ENCODE assay signal across 9 mouse cellular contexts in genomic region chr5:24611366-24612301, GRCm38 (mm10). TPM values are rescaled to one million over a fixed set of nuclear protein-coding genes. Genes with fewer than 3 reads are reported as not detected.
DNase-seq lines count a peak whose midpoint lies in the region; ATAC-seq lines count a peak whose summit lies in the region.
"Had no signal": no experiment of that assay in that cellular context is flagged by ENCODE, and none has a peak within 500 bp of the region (broad histone marks: within the 10 kb centered on the region; RNA-seq: fewer than 3 reads in every experiment).

No protein-coding gene starts in this region.

- peaks cover 30% of the 10 kb centered on the region for H3K4me1 ChIP-seq in heart, embryonic 15.5 days (replicated peaks)
- peaks cover 17% of the 10 kb centered on the region for H3K4me1 ChIP-seq in limb, embryonic 15.5 days
- H3K4me1 ChIP-seq: liver, embryonic 15.5 days had no signal

- H3K27me3 ChIP-seq in heart, embryonic 15.5 days: no peaks in the 10 kb centered on the region
- no peaks in the 10 kb centered on the region for H3K27me3 ChIP-seq in limb, embryonic 15.5 days

- no peaks in the 10 kb centered on the region for H3K9me3 ChIP-seq in heart, embryonic 15.5 days (replicated peaks)
- H3K9me3 ChIP-seq in limb, embryonic 15.5 days: no peaks in the 10 kb centered on the region
- H3K9me3 ChIP-seq: liver, embryonic 15.5 days had no signal

- H3K4me2 ChIP-seq in heart, embryonic 15.5 days: no peak overlapping the region
- H3K4me2 ChIP-seq in limb, embryonic 15.5 days: no peak overlapping the region
- H3K4me2 ChIP-seq: liver, embryonic 15.5 days had no signal

- no peak overlapping the region for H3K4me3 ChIP-seq in heart, embryonic 15.5 days
- H3K4me3 ChIP-seq in limb, embryonic 15.5 days: no peak overlapping the region
- H3K4me3 ChIP-seq: liver, embryonic 15.5 days had no signal

- WGBS in heart, embryonic 15.5 days: 41% methylated on average over 7 of the region's 7 CpGs
- 41% methylated on average over 7 of the region's 7 CpGs for WGBS in limb, embryonic 15.5 days

- 0 out of 2 replicates have a peak overlapping the region, but pooled peaks have one; percentile 5 for H3K27ac ChIP-seq in heart, embryonic 15.5 days
- H3K27ac ChIP-seq in limb, embryonic 15.5 days: no peak overlapping the region
- H3K27ac ChIP-seq: liver, embryonic 15.5 days had no signal

- H3K9ac ChIP-seq in heart, embryonic 15.5 days: no peak overlapping the region
- no peak overlapping the region for H3K9ac ChIP-seq in limb, embryonic 15.5 days
- H3K9ac ChIP-seq: liver, embryonic 15.5 days had no signal

- no peaks in the 10 kb centered on the region for H3K36me3 ChIP-seq in heart, embryonic 15.5 days
- no peaks in the 10 kb centered on the region for H3K36me3 ChIP-seq in limb, embryonic 15.5 days
- H3K36me3 ChIP-seq: liver, embryonic 15.5 days had no signal

- intact Hi-C loops in gastrocnemius, postnatal 36 days (cut with DNase I): no loop called here

- peak; percentile 83 to 84 for DNase-seq in right cerebral cortex, postnatal 10 days (ENCODE audit: low spot score in 2 of 2)
- no peak for DNase-seq in right cerebral cortex, adult 18-20 months
- peak; percentile 74 for DNase-seq in cerebellum, adult 8-10 months
- no peak for DNase-seq in thymus, postnatal 10 days (ENCODE audit: low spot score in 2 of 2)
- DNase-seq in testis, postnatal 14 days (ENCODE audit: low spot score): no peak
- no peak for DNase-seq in gastrocnemius, postnatal 36 days

- peak; percentile 32; the same call in 1 of the 2 replicates for ATAC-seq in heart, embryonic 15.5 days (replicated peaks; ENCODE audit: insufficient number of reproducible peaks, insufficient read depth, low FRiP score, low read depth)
- ATAC-seq in limb, embryonic 15.5 days (ENCODE audit: insufficient number of reproducible peaks, low FRiP score, low TSS enrichment, low read depth): 0 out of 2 replicates have a peak, but pooled peaks have one; percentile 19

RNA-seq across cellular contexts. Expression of gene Smarcd3, which starts 12.6 kb away (rescaled TPM):
- 50.9 and 57.2 TPM in 2 replicates for polyA plus RNA-seq in heart, embryonic 15.5 days (2015; fragmentation: Nextera tagmentation; extraction: Ambion mirVana)
- 32.4 and 37.2 TPM in 2 replicates for polyA plus RNA-seq in limb, embryonic 15.5 days (2015; fragmentation: Nextera tagmentation; extraction: Ambion mirVana)
- 100 to 1,000 TPM; 167 to 178 TPM for total RNA-seq in gastrocnemius, postnatal 36 days (2021)

RNA-seq across cellular contexts. Expression of gene Chpf2, which starts 25.1 kb away (rescaled TPM):
- polyA plus RNA-seq in heart, embryonic 15.5 days (2015; fragmentation: Nextera tagmentation; extraction: Ambion mirVana): 13.1 and 18.5 TPM in 2 replicates
- 37.7 and 39.5 TPM in 2 replicates for polyA plus RNA-seq in limb, embryonic 15.5 days (2015; fragmentation: Nextera tagmentation; extraction: Ambion mirVana)
- total RNA-seq in gastrocnemius, postnatal 36 days (2021): 10 to 100 TPM in 1 of 2 experiments, 1 to 10 TPM in 1; 7.2 to 10.8 TPM

RNA-seq across cellular contexts. Expression of gene Abcf2, which starts 34.4 kb away (rescaled TPM):
- 55.7 and 71.7 TPM in 2 replicates for polyA plus RNA-seq in heart, embryonic 15.5 days (2015; fragmentation: Nextera tagmentation; extraction: Ambion mirVana)
- 97.2 and 98.2 TPM in 2 replicates for polyA plus RNA-seq in limb, embryonic 15.5 days (2015; fragmentation: Nextera tagmentation; extraction: Ambion mirVana)
- 100 to 1,000 TPM in 1 of 2 experiments, 10 to 100 TPM in 1; 94.7 to 104 TPM for total RNA-seq in gastrocnemius, postnatal 36 days (2021)

RNA-seq across cellular contexts. Expression of gene 4931409K22Rik, which starts 55.0 kb away (rescaled TPM):
- polyA plus RNA-seq in heart, embryonic 15.5 days (2015; fragmentation: Nextera tagmentation; extraction: Ambion mirVana): 0.09 TPM in 1 of 2 replicates, not detected in the other
- 0.14 and 0.26 TPM in 2 replicates for polyA plus RNA-seq in limb, embryonic 15.5 days (2015; fragmentation: Nextera tagmentation; extraction: Ambion mirVana)
- total RNA-seq in gastrocnemius, postnatal 36 days (2021): not detected
- polyA plus RNA-seq: liver, embryonic 15.5 days had no signal

Comparison
In these comparisons a context has a peak if more than half of its experiments do, and no peak if none do; other contexts are left out.
1. DNase-seq: peak in right cerebral cortex, postnatal 10 days (2 of 2) and cerebellum, adult 8-10 months (single experiment); none in right cerebral cortex, adult 18-20 months (single experiment), thymus, postnatal 10 days (0 of 2), testis, postnatal 14 days (single experiment) and gastrocnemius, postnatal 36 days (0 of 2).